Mouse (Mus musculus): ENCODE data around the gene Alk.

Gene Alk

DNA sequence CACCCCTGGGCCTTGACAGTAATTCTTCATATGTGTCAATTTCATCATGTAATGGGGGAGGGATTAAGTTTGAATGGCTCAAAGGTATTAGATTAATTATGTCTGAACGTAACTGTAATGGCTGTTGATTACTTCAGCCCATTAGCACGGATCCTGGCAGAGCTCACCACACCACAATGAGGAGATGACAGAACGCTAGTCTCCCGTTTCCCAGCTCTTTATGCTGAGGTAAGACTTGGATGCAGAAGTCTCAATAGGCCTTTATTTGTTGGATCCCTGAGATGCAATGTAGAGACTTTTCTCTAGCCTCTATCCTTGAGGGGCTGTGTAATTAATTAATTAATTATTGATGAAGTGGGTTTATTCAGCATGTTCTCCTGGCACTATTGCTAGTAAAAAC, 627.8 kb downstream of the Alk start:
- DNase-seq (ENCODE audit: low read depth) = no peak

DNA sequence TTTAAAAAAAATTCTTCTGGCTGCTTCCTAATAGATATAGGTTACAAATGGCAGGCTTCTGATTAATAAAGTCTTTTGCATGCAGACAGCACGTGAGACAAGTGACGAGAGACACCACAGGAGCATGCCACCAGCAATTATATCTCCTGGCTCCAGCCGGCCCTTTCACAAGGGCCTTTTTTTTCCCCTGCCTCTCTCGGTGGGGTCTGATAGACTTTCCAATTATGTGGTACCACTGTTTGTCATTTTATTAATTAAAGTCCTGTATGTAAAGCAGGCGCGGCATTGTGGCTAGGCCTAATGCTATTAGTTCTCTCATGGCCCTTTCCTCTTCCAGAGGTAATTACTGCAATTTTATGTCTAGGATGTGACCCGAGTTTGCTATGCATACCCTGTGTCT, 630.7 kb downstream of the Alk start:
- DNase-seq (ENCODE audit: low read depth) = no peak

DNA sequence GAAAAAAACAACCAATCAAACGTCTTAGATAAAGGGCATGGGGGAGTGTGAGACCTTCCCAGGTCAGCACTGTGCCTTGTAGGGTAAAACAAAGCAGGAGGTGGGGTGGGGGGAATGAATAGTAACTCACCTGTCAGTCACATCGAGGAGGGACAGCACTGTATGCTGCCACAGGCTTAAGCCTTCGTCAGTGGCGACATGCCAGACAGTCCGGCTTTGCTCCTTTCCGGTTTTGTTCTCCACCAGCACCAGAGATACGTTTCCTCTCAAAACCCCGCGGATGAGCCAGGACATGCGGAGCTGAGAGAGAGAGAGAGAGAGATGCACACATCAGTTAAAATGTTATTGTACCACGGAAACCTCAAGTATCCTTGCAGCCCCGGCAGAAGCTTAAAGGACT, 637.1 kb downstream of the Alk start:
- no peak for DNase-seq (ENCODE audit: low read depth)

DNA sequence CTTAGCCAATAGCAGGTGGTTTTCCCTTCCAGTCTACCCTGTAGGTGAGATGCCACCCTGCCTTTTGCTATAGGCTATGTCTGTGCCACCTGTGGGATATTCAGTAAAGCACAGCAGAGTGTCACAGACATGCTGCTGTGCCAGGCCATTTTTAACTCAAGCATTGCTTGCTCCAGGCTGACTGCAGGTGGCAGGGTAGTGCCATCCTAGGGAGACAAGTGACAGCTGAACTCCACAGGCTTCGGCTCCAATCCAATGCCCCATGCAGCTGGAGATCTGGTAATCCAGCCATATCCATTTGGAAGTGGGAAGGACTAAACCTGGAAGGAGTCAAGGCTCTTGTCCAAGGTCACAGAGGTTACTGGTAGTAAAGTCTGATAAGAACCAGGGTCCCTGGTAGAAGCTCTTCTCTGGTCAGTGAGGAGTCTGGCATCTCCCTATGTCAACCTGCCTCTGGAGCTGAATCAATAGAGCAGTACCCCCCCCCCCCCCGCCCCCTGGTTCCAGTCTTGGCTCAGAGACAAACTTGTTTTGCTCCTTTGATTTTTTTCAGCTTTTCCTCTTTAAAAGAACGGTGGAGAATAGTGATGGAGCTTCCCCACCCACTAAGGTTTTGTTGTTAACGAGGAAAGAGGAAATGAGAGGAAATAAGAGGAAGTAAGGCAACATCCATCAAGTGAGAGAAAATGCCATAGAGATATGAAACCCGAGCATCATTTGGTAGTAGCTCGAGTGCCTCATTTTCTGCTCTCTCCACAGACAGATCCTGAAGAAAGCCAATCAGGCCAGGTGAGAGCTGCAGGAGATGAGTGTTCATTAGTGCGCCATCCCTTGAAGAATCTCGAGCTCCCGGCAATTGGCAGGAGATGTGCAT, 638.5 kb downstream of the Alk start:
- no peak for DNase-seq (ENCODE audit: low read depth)

DNA sequence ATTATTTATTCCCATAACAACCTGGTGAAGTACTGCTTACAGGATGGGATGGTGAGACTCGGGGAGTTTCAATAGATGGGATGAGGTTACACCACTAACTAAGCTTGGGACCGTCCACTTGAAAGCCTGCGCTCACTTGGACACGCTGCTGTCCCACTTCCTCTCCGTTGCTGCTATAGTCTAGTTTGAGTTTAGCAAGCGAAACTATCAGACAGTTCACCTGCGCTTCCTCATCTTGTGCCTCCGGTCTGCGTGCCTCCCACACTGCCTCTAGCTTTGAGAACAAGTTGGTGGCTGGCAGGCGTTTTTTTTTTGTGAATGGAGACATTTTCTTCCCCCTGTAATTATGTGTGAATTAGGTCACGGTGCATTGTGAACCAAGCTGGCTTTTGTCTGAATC, 639.8 kb downstream of the Alk start:
- no peak for DNase-seq (ENCODE audit: low read depth)

DNA sequence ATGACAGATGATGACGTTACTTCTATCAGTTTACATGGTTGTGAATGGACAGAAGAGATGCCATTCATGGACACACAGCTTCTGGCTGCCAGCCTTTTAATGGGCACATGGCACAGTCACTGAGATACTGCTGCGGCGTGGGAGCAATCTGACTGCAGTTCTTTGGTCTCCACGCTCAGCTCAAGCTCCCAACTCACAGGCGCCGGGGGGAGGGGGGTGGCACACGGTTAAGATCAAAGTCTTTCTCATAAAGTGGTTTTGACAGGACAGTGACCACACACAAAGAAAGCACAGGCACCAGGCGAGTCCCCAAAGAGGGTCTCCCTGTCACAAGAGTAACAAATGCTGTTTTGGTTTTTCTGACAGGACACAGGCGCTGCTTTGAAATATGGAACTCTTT, 641.7 kb downstream of the Alk start:
- DNase-seq (ENCODE audit: low read depth) = no peak

DNA sequence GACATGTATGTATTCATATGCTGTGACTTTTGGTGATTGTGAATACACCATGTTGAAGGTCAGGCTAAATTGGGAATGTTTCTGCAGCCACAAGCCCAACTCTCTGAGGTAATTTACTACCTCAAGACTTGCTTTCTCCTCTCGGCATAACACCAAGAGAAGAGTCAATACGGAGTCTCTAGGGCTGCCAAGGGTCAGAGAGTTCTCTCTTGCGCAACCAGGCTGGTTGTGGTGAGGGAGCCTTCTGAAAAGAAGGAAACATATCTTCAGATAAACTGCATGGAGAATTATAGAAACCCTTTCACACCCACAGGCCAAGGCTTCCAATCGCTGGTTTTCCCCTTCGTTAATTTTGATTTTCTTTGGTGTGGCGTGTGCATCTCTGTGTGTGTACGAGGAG, 649.4 kb downstream of the Alk start:
- DNase-seq (ENCODE audit: low read depth) = no peak

DNA sequence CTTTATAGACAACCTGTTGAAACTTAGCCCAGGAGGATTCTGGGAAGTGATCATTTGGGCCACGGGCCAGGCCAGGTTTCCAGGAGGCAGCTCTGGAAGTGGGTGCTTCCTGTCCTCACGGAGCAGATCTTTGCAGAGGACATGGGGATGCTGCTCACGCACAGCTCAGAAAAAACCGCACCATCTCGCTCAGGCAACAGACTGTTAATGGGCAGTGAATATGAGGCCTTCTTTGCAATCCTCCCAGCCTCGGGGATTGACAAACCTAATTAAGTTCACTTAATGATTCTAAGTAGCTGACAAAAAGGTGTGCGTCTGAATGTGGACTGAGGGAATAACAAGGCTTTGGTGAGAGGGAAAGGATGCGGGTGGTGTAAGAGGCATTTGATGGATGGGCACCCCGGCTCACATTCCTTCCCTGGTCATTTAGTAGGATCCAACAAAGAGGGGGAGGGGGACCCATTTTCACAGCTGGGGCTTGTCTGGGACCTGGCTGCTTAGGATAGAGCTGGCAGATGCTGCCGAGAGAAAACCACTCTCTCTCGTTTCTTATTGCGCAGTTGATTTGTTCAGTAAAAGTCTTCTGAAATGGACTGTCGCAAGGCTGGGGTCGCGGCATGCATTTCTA, 650.1 kb downstream of the Alk start:
- no peak for DNase-seq (ENCODE audit: low read depth)

DNA sequence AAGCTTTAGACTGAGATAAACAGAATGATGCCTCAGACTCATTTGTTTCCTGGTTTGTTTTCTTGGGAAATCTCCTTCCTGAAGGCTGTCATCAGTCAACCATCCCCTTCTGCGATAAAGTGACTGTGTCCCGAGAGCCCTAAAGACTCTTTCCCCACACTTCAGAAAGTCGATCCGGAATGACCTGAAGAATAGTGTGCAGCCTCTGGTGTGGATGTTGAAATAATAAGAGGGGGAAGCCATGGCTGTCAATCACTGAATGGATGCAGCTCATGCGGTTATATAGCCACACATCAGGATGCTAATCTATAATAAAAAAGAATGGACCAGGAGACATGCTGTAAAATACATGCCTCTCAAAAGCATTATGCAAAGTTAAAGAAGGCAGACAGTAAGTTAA, 653.5 kb downstream of the Alk start:
- DNase-seq (ENCODE audit: low read depth) = no peak

DNA sequence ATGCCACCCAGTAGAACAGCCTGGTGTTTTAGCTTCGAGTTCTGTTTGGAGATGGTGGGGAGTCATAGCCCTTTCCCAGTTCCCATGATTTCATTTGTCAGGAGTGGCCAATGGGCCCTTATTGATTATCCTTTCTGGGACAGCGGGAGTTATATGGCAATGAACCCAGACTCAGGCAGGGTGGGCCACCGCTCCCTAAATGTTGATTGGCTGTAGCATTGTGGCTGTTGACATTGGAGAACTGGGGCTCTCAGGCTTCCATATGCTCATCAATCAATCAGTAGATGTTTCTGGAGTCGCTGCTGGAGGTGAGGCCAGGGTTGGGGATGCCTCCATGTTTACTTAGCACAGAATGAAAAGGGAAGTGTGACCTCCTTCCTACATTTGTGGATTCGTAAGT, 655.7 kb downstream of the Alk start:
- no peak for DNase-seq (ENCODE audit: low read depth)

DNA sequence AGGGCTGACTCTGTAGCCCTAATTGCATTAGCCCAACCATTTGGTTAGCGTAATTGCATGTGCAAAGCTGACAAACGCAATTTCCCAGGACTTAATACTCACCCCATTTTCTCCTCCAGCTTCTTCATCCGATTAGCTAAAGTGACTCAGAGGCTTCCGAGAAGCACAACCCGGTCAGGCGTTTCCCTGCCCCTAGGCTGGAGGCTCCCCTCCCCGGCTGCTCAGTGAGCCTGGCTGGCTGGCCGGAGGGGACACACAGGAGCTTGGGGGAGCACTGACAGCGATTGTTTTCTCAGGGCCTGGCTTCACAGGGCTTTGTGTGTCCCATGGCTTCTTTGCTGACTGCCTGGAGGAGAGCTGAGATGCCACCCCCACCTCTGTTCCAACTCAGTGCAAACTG, 657.0 kb downstream of the Alk start:
- DNase-seq (ENCODE audit: low read depth) = no peak

DNA sequence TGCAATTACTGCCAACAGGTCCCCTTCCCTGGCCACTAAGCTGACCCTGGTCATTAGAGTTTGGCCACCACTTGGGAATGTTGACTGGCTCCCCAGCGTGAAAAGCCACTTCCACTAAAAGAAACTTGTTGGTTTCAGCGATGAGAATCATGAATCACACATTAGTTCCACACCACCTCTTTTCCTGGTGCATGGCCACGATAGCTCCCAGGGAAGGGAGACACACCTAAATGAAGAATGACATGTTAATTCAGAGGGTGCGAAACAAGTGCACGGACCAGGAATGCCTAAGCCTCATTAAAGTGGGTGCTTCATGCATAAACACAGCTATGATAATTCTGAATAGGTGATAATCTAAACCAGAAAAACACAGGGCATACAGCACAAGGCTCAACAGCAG, 660.4 kb downstream of the Alk start:
- no peak for DNase-seq (ENCODE audit: low read depth)

DNA sequence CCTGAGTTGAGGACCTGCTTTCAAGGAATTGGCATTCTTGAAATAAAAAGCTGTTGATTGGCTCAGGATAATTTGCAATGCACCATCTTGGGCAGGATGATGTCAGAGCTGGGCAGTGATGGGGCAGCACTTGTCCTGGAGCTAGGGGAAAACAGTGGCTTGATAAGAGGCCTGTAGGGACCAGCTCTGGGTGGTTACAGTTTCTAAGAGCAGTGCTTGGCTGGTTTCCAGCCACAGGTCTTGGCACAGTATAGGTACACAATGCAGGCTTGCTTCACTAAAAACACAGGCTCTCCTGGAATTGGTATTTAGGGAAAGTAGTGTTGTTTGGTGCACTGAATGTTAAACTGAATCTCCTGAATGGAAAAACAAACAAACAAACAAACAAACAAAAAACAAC, 662.4 kb downstream of the Alk start:
- DNase-seq (ENCODE audit: low read depth) = no peak

DNA sequence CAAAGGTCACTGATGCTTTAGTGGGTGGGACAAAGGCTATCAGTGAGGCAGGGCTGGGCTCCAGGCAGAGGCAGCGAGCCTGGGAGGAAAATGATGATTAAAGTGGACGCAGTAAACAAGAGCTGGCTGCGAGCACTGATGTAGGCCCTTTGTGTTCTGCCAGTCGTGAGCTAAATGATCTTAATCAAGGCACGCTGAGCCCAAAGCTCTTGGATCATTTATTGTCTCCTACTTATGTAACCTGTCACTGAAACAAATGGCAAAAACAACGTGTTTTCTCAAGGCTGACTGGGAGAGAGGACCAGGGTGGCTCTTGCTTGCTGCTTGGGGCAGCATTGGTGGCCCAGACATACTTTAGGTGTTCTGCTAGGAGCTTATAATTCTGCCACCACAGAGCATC, 663.0 kb downstream of the Alk start:
- DNase-seq (ENCODE audit: low read depth) = no peak

DNA sequence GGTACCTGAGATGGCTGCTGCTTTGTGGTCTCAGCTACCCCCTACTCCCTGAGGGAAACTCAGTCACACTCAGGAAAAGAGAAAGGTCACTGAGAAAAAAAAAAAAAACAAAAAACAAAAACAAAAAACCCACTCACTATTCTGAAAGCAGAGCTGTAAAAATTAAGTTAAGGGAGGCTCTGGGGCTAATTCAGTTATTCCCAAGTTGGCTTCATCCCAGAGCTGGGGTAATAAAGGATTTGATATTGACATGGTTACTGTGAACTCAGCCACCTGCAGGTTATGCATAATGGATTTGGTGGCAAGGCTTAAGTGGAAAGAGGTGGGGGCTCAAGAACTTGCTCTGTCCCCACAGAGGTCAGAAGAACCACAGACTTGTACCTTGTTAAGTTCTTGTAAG, 667.7 kb downstream of the Alk start:
- no peak for DNase-seq (ENCODE audit: low read depth)

DNA sequence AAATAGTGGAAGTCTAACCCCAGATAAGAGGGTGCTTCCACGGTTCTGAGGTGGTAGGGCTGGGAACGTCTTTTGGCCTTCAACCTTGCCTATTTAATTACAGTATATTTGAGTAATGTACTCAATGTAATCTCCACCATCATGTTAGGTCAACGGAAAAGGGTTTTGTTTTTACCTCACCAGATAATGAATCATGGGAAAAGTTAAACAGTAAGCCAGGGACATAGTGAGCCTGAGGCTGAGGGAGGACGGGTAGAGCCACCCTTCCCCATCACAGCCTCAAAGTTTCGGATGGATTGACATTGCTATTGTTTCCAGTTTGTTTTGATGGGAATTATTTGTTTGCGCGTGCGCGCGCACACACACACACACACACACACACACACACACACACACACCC, 668.6 kb downstream of the Alk start:
- DNase-seq (ENCODE audit: low read depth) = no peak

DNA sequence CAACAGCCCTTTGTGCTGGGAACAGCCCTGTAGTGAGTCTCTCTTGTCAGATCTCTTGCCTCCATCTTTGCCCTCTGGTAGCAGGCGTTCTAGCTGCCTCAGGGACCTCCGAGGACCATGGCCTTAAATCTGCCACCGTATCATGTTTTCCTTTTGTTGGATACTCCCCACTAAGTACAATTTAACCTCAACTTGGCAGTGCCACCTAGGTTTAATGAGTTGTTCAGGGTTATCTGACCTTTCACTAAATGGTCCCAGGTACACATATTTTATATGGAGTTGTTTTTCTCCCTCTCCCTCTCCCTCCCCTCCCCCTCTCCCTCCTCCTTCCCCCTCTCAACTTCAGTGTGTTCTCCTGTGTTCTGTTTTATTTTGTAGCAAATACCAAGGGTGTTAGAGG, 669.1 kb downstream of the Alk start:
- DNase-seq (ENCODE audit: low read depth) = no peak

DNA sequence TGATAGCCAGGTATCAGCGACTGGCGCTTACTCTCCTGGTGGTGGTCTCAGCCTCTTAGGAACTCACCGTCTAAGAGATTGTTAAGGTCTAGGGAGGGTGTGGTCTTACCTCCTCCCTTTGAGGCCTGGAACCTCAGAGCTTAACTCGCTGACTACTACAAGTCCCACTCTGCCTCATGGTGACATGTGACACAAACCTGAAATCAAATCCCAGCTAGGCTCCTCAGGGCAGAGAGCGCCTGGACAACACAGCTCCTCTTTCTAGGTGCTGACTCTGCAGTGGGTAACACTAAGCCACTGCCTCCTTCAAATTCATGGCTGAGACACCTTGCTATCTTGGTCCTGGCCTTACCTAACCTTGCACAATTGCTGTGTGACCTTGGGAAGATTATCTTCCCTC, 689.5 kb downstream of the Alk start:
- DNase-seq (ENCODE audit: low read depth) = no peak

DNA sequence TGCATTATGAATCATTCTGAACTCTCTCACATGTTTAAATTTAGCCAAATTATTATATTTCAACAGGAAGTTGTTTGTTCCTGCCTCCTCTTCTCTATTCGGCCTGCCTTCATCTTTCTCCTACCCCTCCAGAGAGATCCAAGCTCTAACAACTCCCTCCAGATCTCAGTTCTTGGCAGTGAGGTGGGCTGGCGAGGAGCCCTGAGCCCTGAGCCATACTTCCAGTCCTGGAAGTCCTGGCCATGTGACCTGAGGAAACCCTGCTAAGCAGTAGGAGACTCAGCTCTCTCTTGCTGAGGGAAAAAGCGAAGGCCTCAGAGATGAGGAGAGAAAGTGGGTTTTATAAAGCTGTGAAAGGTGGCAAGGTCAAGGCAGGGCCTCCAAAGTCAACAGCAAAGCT, 689.9 kb downstream of the Alk start:
- DNase-seq (ENCODE audit: low read depth) = no peak

DNA sequence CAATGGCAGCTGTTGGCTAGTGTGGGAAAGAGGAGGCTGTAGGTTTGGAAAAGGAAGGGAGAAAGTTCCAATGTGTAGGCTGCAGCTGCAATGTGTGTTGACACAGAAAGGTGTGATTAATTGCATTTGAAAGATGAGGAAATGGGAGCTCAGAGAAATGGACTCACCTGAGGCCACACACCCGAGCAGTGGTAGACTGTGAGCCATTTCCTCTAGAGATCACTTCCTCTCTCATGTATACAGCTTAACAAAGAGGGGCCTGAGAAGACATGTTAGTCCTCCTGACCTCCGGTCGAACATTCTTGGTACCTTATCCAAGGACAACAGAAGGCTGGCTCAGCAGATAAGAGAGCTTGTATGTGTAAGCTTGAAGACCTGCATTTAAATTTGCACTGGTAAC, 691.2 kb downstream of the Alk start:
- no peak for DNase-seq (ENCODE audit: low read depth)

DNA sequence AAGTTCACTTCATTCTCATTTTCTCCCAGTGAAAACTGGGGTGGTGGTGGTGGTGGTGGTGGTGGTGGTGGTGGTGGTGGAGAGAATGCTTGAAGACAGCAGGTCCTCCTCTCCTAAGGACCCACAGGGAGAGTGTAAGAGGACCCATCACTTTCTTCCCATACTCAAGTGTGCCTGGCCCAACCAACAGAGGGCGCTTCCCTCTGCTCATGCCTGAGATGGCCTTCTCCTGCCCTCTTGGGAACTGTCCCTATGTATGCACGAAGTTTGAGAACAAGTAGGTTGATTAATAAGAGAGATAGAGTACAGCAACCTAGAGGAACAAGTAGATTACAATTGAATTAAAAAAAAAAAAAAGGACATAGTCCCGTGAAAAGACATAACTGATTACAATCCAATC, 695.3 kb downstream of the Alk start:
- DNase-seq (ENCODE audit: low read depth) = no peak

DNA sequence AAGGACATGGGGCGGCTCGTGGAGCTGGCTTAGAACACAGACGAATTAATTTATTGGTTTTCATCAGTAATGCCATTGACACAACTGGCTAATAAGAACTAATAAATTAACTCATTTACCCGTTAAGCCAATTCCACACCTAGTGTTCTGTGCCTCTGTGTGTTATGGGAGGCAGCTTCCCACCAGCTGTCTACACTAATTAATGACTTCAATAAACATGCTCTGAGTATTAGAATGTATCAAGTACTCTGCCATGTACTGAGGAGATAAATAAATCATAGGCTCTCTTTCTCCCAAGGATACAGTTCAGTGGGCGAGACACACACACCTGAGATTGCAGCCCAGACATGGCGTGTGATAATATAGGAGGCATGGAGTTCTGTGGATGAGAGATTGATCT, 723.1 kb downstream of the Alk start:
- DNase-seq (ENCODE audit: low read depth) = no peak

DNA sequence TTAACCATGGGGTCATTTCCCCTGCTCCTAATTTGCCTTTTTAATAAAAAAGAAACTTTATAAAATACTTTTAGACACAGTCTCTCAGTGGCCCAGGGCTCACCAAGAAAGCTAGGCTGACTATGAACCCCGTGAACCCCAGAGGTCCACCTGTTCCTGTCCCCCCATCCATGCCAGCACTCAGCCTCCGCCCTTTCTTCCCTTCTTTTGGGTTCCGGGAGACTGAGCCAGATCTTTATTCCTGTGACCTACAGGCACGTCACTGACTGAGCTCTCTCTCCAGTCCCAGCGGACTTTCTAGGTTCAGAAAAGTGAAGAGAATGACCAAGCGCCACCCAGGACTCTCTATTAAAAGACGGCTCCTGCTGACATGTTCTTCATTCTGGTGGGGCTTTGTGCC, 728.9 kb downstream of the Alk start:
- DNase-seq (ENCODE audit: low read depth) = no peak

DNA sequence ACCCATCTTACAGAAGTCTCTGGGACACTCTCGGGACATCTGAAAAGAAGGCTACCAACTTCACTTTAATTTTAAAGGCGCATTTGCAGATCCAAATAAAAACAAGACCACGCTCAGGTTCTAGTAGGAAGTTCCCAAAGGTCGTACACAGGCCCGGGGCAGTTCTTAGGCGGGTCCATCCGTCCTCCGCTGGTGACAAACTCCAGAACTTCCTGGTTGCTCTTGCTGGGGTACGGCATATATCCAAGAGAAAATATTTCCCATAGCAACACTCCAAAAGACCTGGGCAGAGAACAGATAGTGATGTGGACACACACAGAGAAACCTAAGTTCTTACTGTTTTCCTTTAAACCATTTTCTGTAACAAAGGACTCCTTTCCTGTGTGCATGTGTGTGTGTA, 729.6 kb downstream of the Alk start:
- DNase-seq (ENCODE audit: low read depth) = no peak
